Mouse (Mus musculus): ENCODE measurements at regions not wholly inside any gene's neighbourhood (a gene's known extent, or its start where the extent isn't known, plus 50 kb on each side); places are given as distances from the start of the nearest gene placed in this dataset.

- H3K9me3 ChIP-seq, result no peaks in the 10 kb centered on the region
- H3K36me3 ChIP-seq, result no peaks in the 10 kb centered on the region
- no peak overlapping the region for H3K9ac ChIP-seq (replicated peaks)
- 86% methylated on average over 6 of the region's 6 CpGs for WGBS
- H3K4me1 ChIP-seq (replicated peaks), result no peaks in the 10 kb centered on the region
- no peak overlapping the region for H3K4me3 ChIP-seq (replicated peaks)
- no peak overlapping the region for H3K27ac ChIP-seq
- no peak for ATAC-seq (ENCODE audit: insufficient number of reproducible peaks, insufficient read depth, low FRiP score, low TSS enrichment, low read depth)
- no peaks in the 10 kb centered on the region for H3K27me3 ChIP-seq
- H3K4me2 ChIP-seq, result no peak overlapping the region
Observed at GRCm38 (mm10) chr1:127152840-127153239, 52.0 kb upstream of the Mgat5 start.

GRCm38 (mm10) chr1:127135521-127135920 is 69.3 kb upstream of the Mgat5 start:
- H3K4me2 ChIP-seq, result no peak overlapping the region
- no peaks in the 10 kb centered on the region for H3K27me3 ChIP-seq
- no peak overlapping the region for H3K4me3 ChIP-seq (replicated peaks)
- ATAC-seq (ENCODE audit: insufficient number of reproducible peaks, insufficient read depth, low FRiP score, low TSS enrichment, low read depth), result no peak
- no peak overlapping the region for H3K27ac ChIP-seq
- 71% methylated on average over 4 of the region's 4 CpGs for WGBS
- no peaks in the 10 kb centered on the region for H3K36me3 ChIP-seq
- no peaks in the 10 kb centered on the region for H3K9me3 ChIP-seq
- no peaks in the 10 kb centered on the region for H3K4me1 ChIP-seq (replicated peaks)
- H3K9ac ChIP-seq (replicated peaks), result no peak overlapping the region

GRCm38 (mm10) chr1:127131871-127132270 is 72.9 kb upstream of the Mgat5 start:
- 86% methylated on average over 5 of the region's 5 CpGs for WGBS
- no peak overlapping the region for H3K4me3 ChIP-seq (replicated peaks)
- H3K4me2 ChIP-seq, result no peak overlapping the region
- no peak overlapping the region for H3K27ac ChIP-seq
- ATAC-seq (ENCODE audit: insufficient number of reproducible peaks, insufficient read depth, low FRiP score, low TSS enrichment, low read depth), result no peak
- no peaks in the 10 kb centered on the region for H3K4me1 ChIP-seq (replicated peaks)
- H3K36me3 ChIP-seq, result no peaks in the 10 kb centered on the region
- no peak overlapping the region for H3K9ac ChIP-seq (replicated peaks)
- H3K27me3 ChIP-seq, result no peaks in the 10 kb centered on the region
- no peaks in the 10 kb centered on the region for H3K9me3 ChIP-seq

- H3K9ac ChIP-seq (replicated peaks), result no peak overlapping the region
- ATAC-seq (ENCODE audit: insufficient number of reproducible peaks, insufficient read depth, low FRiP score, low TSS enrichment, low read depth), result no peak
- H3K4me1 ChIP-seq (replicated peaks), result no peaks in the 10 kb centered on the region
- H3K27me3 ChIP-seq, result no peaks in the 10 kb centered on the region
- H3K4me3 ChIP-seq (replicated peaks), result no peak overlapping the region
- H3K4me2 ChIP-seq, result no peak overlapping the region
- no peak overlapping the region for H3K27ac ChIP-seq
- no peaks in the 10 kb centered on the region for H3K9me3 ChIP-seq
- H3K36me3 ChIP-seq, result no peaks in the 10 kb centered on the region
- WGBS, result 97% methylated on average over 5 of the region's 5 CpGs
Observed at GRCm38 (mm10) chr1:127124862-127125261, 80.0 kb upstream of the Mgat5 start.

GRCm38 (mm10) chr1:127118019-127118418 is 86.8 kb upstream of the Mgat5 start:
- Histone ChIP-seq H3K9ac (replicated peaks) (no peak overlapping the region), H3K4me3 (replicated peaks) (no peak overlapping the region), H3K4me2 (no peak overlapping the region), H3K9me3 (peaks cover 4% of the 10 kb centered on the region; the same call in 1 of the 2 replicates), H3K27ac (no peak overlapping the region), H3K4me1 (replicated peaks) (no peaks in the 10 kb centered on the region), H3K36me3 (no peaks in the 10 kb centered on the region), H3K27me3 (no peaks in the 10 kb centered on the region)
- no peak for ATAC-seq (ENCODE audit: insufficient number of reproducible peaks, insufficient read depth, low FRiP score, low TSS enrichment, low read depth)
- WGBS, result 81% methylated on average over 1 of the region's 1 CpGs

GRCm38 (mm10) chr1:127107485-127107884 is 97.3 kb upstream of the Mgat5 start:
- H3K4me1 ChIP-seq (replicated peaks), result no peaks in the 10 kb centered on the region
- H3K27me3 ChIP-seq, result no peaks in the 10 kb centered on the region
- H3K36me3 ChIP-seq, result no peaks in the 10 kb centered on the region
- no peak for ATAC-seq (ENCODE audit: insufficient number of reproducible peaks, insufficient read depth, low FRiP score, low TSS enrichment, low read depth)
- H3K4me3 ChIP-seq (replicated peaks), result no peak overlapping the region
- H3K9ac ChIP-seq (replicated peaks), result no peak overlapping the region
- WGBS, result 87% methylated on average over 5 of the region's 5 CpGs
- H3K27ac ChIP-seq, result no peak overlapping the region
- no peak overlapping the region for H3K4me2 ChIP-seq
- no peaks in the 10 kb centered on the region for H3K9me3 ChIP-seq

GRCm38 (mm10) chr1:127105861-127106260 is 99.0 kb upstream of the Mgat5 start:
- ATAC-seq (ENCODE audit: insufficient number of reproducible peaks, insufficient read depth, low FRiP score, low TSS enrichment, low read depth), result no peak
- Histone ChIP-seq H3K4me2 (no peak overlapping the region), H3K27ac (no peak overlapping the region), H3K4me1 (replicated peaks) (no peaks in the 10 kb centered on the region), H3K4me3 (replicated peaks) (no peak overlapping the region), H3K9me3 (peaks cover 2% of the 10 kb centered on the region; the same call in 1 of the 2 replicates), H3K9ac (replicated peaks) (no peak overlapping the region), H3K36me3 (no peaks in the 10 kb centered on the region), H3K27me3 (no peaks in the 10 kb centered on the region)
- WGBS, result 79% methylated on average over 8 of the region's 8 CpGs

GRCm38 (mm10) chr1:127103664-127104063 is 101.2 kb upstream of the Mgat5 start:
- Histone ChIP-seq H3K4me3 (replicated peaks) (no peak overlapping the region), H3K9me3 (peaks cover 4% of the 10 kb centered on the region; the same call in 1 of the 2 replicates), H3K4me2 (no peak overlapping the region), H3K27ac (no peak overlapping the region), H3K36me3 (no peaks in the 10 kb centered on the region), H3K4me1 (replicated peaks) (no peaks in the 10 kb centered on the region), H3K9ac (replicated peaks) (no peak overlapping the region), H3K27me3 (no peaks in the 10 kb centered on the region)
- no peak for ATAC-seq (ENCODE audit: insufficient number of reproducible peaks, insufficient read depth, low FRiP score, low TSS enrichment, low read depth)
- 39% methylated on average over 2 of the region's 2 CpGs for WGBS

GRCm38 (mm10) chr1:127098871-127099420 is 105.9 kb upstream of the Mgat5 start:
- Histone ChIP-seq H3K4me2 (no peak overlapping the region), H3K36me3 (no peaks in the 10 kb centered on the region), H3K9me3 (peaks cover 4% of the 10 kb centered on the region; the same call in 1 of the 2 replicates), H3K9ac (replicated peaks) (no peak overlapping the region), H3K4me1 (replicated peaks) (no peaks in the 10 kb centered on the region), H3K27me3 (no peaks in the 10 kb centered on the region), H3K4me3 (replicated peaks) (no peak overlapping the region), H3K27ac (no peak overlapping the region)
- no peak for ATAC-seq (ENCODE audit: insufficient number of reproducible peaks, insufficient read depth, low FRiP score, low TSS enrichment, low read depth)

- H3K27me3 ChIP-seq, result no peaks in the 10 kb centered on the region
- no peaks in the 10 kb centered on the region for H3K36me3 ChIP-seq
- no peak overlapping the region for H3K4me2 ChIP-seq
- no peak overlapping the region for H3K9ac ChIP-seq (replicated peaks)
- no peak overlapping the region for H3K4me3 ChIP-seq (replicated peaks)
- peaks cover 5% of the 10 kb centered on the region; the same call in 1 of the 2 replicates for H3K9me3 ChIP-seq
- H3K27ac ChIP-seq, result no peak overlapping the region
- no peaks in the 10 kb centered on the region for H3K4me1 ChIP-seq (replicated peaks)
- ATAC-seq (ENCODE audit: insufficient number of reproducible peaks, insufficient read depth, low FRiP score, low TSS enrichment, low read depth), result no peak
Observed at GRCm38 (mm10) chr1:127087616-127088015, 117.2 kb upstream of the Mgat5 start.

GRCm38 (mm10) chr1:127085988-127086387 is 118.8 kb upstream of the Mgat5 start:
- 82% methylated on average over 4 of the region's 4 CpGs for WGBS
- Histone ChIP-seq H3K36me3 (no peaks in the 10 kb centered on the region), H3K27me3 (no peaks in the 10 kb centered on the region), H3K27ac (no peak overlapping the region), H3K9ac (replicated peaks) (no peak overlapping the region), H3K9me3 (peaks cover 5% of the 10 kb centered on the region; the same call in 1 of the 2 replicates), H3K4me2 (no peak overlapping the region), H3K4me1 (replicated peaks) (no peaks in the 10 kb centered on the region), H3K4me3 (replicated peaks) (no peak overlapping the region)
- no peak for ATAC-seq (ENCODE audit: insufficient number of reproducible peaks, insufficient read depth, low FRiP score, low TSS enrichment, low read depth)

GRCm38 (mm10) chr1:127083761-127084308 is 121.0 kb upstream of the Mgat5 start:
- Histone ChIP-seq H3K9me3 (0 out of 2 replicates have a peak, but pooled peaks cover 6% of the 10 kb centered on the region), H3K4me3 (replicated peaks) (no peak overlapping the region), H3K9ac (replicated peaks) (no peak overlapping the region), H3K4me2 (no peak overlapping the region), H3K27me3 (no peaks in the 10 kb centered on the region), H3K36me3 (no peaks in the 10 kb centered on the region), H3K27ac (no peak overlapping the region), H3K4me1 (replicated peaks) (no peaks in the 10 kb centered on the region)
- WGBS, result 72% methylated on average over 3 of the region's 3 CpGs
- ATAC-seq (ENCODE audit: insufficient number of reproducible peaks, insufficient read depth, low FRiP score, low TSS enrichment, low read depth), result no peak

All from limb, embryonic 12.5 days (tissue).